Mouse (Mus musculus): ENCODE data around the gene Prr23a1. TPM values are rescaled to one million over a fixed set of nuclear protein-coding genes. Genes with fewer than 3 reads are reported as not detected.

Prr23a1 gene
- polyA plus RNA-seq, 1 experiment from 2014 or later, result not detected

GRCm38 (mm10) chr9:98817592-98817991 lies 24.7 kb upstream of the Prr23a1 start:
- no peaks in the 10 kb centered on the region for H3K36me3 ChIP-seq (ENCODE audit: insufficient read depth)
- ATAC-seq (ENCODE audit: insufficient read depth), result no peak
- no peak for DNase-seq
- no peaks in the 10 kb centered on the region for H3K27me3 ChIP-seq (ENCODE audit: insufficient read depth, low read length)
- H3K27ac ChIP-seq (ENCODE audit: low read depth), result no peak overlapping the region
- H3K4me2 ChIP-seq, result no peak overlapping the region
- no peak for TF ChIP-seq CTCF (IDR thresholded peaks at IDR 0.05; ENCODE audit: low read depth)
- 81% methylated on average over 7 of the region's 7 CpGs for WGBS
- H3K4me3 ChIP-seq (ENCODE audit: low read depth, low read length), result no peak overlapping the region
- no peaks in the 10 kb centered on the region for H3K9me3 ChIP-seq (ENCODE audit: low read depth, low read length)
- no peak overlapping the region for H3K9ac ChIP-seq
- no peaks in the 10 kb centered on the region for H3K4me1 ChIP-seq (ENCODE audit: insufficient read depth)

DNA sequence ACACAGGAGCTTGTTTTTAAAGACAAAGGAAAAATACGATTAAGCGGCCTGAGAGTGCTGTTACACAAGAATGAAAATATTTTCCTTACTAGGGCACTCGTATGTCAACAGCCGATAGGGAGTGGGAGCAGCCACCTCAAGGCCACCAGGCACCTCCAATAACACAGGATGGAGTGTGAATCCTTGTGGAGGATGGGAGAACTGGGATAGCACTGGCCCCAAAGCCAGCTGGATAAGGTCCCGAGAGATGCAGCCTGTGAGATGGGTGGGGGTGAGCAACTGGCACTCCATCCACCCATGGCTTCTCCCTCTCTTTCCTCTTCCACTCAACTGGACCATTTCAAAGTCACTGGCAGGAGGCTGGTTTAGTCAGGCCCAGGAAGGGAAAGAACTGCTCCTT lies 23.3 kb upstream of the Prr23a1 start:
- no peak overlapping the region for H3K4me2 ChIP-seq
- no peaks in the 10 kb centered on the region for H3K27me3 ChIP-seq (ENCODE audit: insufficient read depth, low read length)
- no peak overlapping the region for H3K27ac ChIP-seq (ENCODE audit: low read depth)
- no peak overlapping the region for H3K9ac ChIP-seq
- H3K4me3 ChIP-seq (ENCODE audit: low read depth, low read length), result no peak overlapping the region
- no peaks in the 10 kb centered on the region for H3K9me3 ChIP-seq (ENCODE audit: low read depth, low read length)
- DNase-seq (no peak), ATAC-seq (ENCODE audit: insufficient read depth) (no peak)
- H3K36me3 ChIP-seq (ENCODE audit: insufficient read depth), result no peaks in the 10 kb centered on the region
- no peak for TF ChIP-seq CTCF (IDR thresholded peaks at IDR 0.05; ENCODE audit: low read depth)
- no peaks in the 10 kb centered on the region for H3K4me1 ChIP-seq (ENCODE audit: insufficient read depth)
- WGBS, result 65% methylated on average over 5 of the region's 5 CpGs

- peak; percentile 54 for DNase-seq
- Histone ChIP-seq H3K4me2 (no peak overlapping the region), H3K9me3 (ENCODE audit: low read depth, low read length) (no peaks in the 10 kb centered on the region), H3K27ac (ENCODE audit: low read depth) (no peak overlapping the region), H3K36me3 (ENCODE audit: insufficient read depth) (no peaks in the 10 kb centered on the region), H3K4me1 (ENCODE audit: insufficient read depth) (no peaks in the 10 kb centered on the region), H3K4me3 (ENCODE audit: low read depth, low read length) (no peak overlapping the region), H3K9ac (no peak overlapping the region), H3K27me3 (ENCODE audit: insufficient read depth, low read length) (no peaks in the 10 kb centered on the region)
- ATAC-seq (ENCODE audit: insufficient read depth), result peak; percentile 58; the same call in 1 of the 2 replicates
- 75% methylated on average over 2 of the region's 2 CpGs for WGBS
- TF ChIP-seq CTCF (IDR thresholded peaks at IDR 0.05; ENCODE audit: low read depth), result no peak
Observed at GRCm38 (mm10) chr9:98819481-98819880, 22.8 kb upstream of the Prr23a1 start.

GRCm38 (mm10) chr9:98820461-98820860 lies 21.8 kb upstream of the Prr23a1 start:
- WGBS, result 72% methylated on average over 4 of the region's 4 CpGs
- H3K27ac ChIP-seq (ENCODE audit: low read depth), result no peak overlapping the region
- no peak overlapping the region for H3K4me3 ChIP-seq (ENCODE audit: low read depth, low read length)
- DNase-seq (no peak), ATAC-seq (ENCODE audit: insufficient read depth) (no peak)
- no peak for TF ChIP-seq CTCF (IDR thresholded peaks at IDR 0.05; ENCODE audit: low read depth)
- H3K4me2 ChIP-seq, result no peak overlapping the region
- no peaks in the 10 kb centered on the region for H3K4me1 ChIP-seq (ENCODE audit: insufficient read depth)
- no peaks in the 10 kb centered on the region for H3K36me3 ChIP-seq (ENCODE audit: insufficient read depth)
- H3K9me3 ChIP-seq (ENCODE audit: low read depth, low read length), result no peaks in the 10 kb centered on the region
- H3K9ac ChIP-seq, result no peak overlapping the region
- no peaks in the 10 kb centered on the region for H3K27me3 ChIP-seq (ENCODE audit: insufficient read depth, low read length)

- no peak for TF ChIP-seq CTCF (IDR thresholded peaks at IDR 0.05; ENCODE audit: low read depth)
- no peak overlapping the region for H3K4me3 ChIP-seq (ENCODE audit: low read depth, low read length)
- H3K4me2 ChIP-seq, result no peak overlapping the region
Observed at GRCm38 (mm10) chr9:98821067-98821466, 21.2 kb upstream of the Prr23a1 start.

DNA sequence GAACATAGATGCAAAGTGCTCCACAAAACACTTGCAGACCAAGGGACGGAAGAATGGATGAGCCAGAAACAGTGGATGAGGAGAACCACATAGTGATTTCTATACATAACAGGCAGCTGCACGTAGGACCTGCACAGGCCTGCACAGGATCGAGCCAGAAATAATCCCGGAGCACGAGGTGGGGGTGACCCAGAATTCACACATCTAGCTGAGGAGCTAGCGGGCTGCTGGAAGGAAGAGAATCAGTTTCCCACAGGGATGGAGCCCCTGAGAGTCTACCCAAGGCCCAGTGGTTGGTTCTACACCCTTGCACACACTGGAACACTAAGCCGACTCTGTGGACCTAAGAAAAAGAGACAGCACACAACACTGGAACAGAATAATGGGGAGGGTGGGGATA lies 18.5 kb upstream of the Prr23a1 start:
- no peak for TF ChIP-seq CTCF (IDR thresholded peaks at IDR 0.05; ENCODE audit: low read depth)
- ATAC-seq (ENCODE audit: insufficient read depth), result no peak
- Histone ChIP-seq H3K9me3 (ENCODE audit: low read depth, low read length) (no peaks in the 10 kb centered on the region), H3K27me3 (ENCODE audit: insufficient read depth, low read length) (no peaks in the 10 kb centered on the region), H3K4me2 (no peak overlapping the region), H3K9ac (no peak overlapping the region), H3K4me3 (ENCODE audit: low read depth, low read length) (no peak overlapping the region), H3K27ac (ENCODE audit: low read depth) (no peak overlapping the region), H3K4me1 (ENCODE audit: insufficient read depth) (no peaks in the 10 kb centered on the region), H3K36me3 (ENCODE audit: insufficient read depth) (no peaks in the 10 kb centered on the region)
- WGBS, result 85% methylated on average over 7 of the region's 7 CpGs
- no peak for DNase-seq

More at GRCm38 (mm10) chr9:98821067-98821466, 21.2 kb upstream of the Prr23a1 start:
- DNase-seq (no peak), ATAC-seq (ENCODE audit: insufficient read depth) (no peak)
- no peaks in the 10 kb centered on the region for H3K27me3 ChIP-seq (ENCODE audit: insufficient read depth, low read length)
- no peak overlapping the region for H3K27ac ChIP-seq (ENCODE audit: low read depth)
- H3K4me1 ChIP-seq (ENCODE audit: insufficient read depth), result no peaks in the 10 kb centered on the region
- H3K36me3 ChIP-seq (ENCODE audit: insufficient read depth), result no peaks in the 10 kb centered on the region
- no peaks in the 10 kb centered on the region for H3K9me3 ChIP-seq (ENCODE audit: low read depth, low read length)
- H3K9ac ChIP-seq, result no peak overlapping the region

DNA sequence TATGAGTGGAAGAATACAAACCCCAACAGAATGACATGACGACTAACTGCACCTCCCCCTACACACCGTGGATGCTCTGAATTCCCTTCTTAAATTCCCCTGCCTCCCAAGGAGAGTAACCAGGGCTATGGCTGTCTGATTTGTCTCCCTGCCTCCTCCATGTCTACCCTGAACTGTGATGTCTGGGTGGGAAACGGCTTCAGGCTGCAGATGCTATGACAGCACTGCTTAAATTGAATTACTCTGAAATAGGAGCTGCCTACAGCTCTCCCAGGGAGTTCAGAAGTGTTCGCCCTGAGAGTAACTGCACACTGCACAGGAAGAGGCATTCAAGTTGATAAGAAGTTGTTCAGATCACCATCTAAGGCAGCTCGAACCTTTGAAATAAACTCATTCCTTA lies 12.8 kb upstream of the Prr23a1 start:
- DNase-seq, result no peak
- Histone ChIP-seq H3K4me2 (no peak overlapping the region), H3K27me3 (ENCODE audit: insufficient read depth, low read length) (no peaks in the 10 kb centered on the region), H3K36me3 (ENCODE audit: insufficient read depth) (no peaks in the 10 kb centered on the region), H3K4me3 (ENCODE audit: low read depth, low read length) (no peak overlapping the region), H3K4me1 (ENCODE audit: insufficient read depth) (no peaks in the 10 kb centered on the region), H3K9ac (no peak overlapping the region), H3K9me3 (ENCODE audit: low read depth, low read length) (no peaks in the 10 kb centered on the region), H3K27ac (ENCODE audit: low read depth) (no peak overlapping the region)
- ATAC-seq (ENCODE audit: insufficient read depth), result no peak
- WGBS, result 44% methylated on average over 5 of the region's 5 CpGs
- no peak for TF ChIP-seq CTCF (IDR thresholded peaks at IDR 0.05; ENCODE audit: low read depth)

- Histone ChIP-seq H3K9me3 (ENCODE audit: low read depth, low read length) (no peaks in the 10 kb centered on the region), H3K4me2 (no peak overlapping the region), H3K27ac (ENCODE audit: low read depth) (no peak overlapping the region), H3K27me3 (ENCODE audit: insufficient read depth, low read length) (no peaks in the 10 kb centered on the region), H3K4me1 (ENCODE audit: insufficient read depth) (no peaks in the 10 kb centered on the region), H3K36me3 (ENCODE audit: insufficient read depth) (no peaks in the 10 kb centered on the region), H3K4me3 (ENCODE audit: low read depth, low read length) (no peak overlapping the region), H3K9ac (no peak overlapping the region)
- no peak for ATAC-seq (ENCODE audit: insufficient read depth)
- WGBS, result 56% methylated on average over 7 of the region's 7 CpGs
- no peak for DNase-seq
- TF ChIP-seq CTCF (IDR thresholded peaks at IDR 0.05; ENCODE audit: low read depth), result no peak
Observed at GRCm38 (mm10) chr9:98837537-98838074, 4.7 kb upstream of the Prr23a1 start.

All from lung, embryonic 14.5 days (tissue).